Mouse (Mus musculus): ENCODE results near the gene Frmd5.

The Frmd5 gene

DNA sequence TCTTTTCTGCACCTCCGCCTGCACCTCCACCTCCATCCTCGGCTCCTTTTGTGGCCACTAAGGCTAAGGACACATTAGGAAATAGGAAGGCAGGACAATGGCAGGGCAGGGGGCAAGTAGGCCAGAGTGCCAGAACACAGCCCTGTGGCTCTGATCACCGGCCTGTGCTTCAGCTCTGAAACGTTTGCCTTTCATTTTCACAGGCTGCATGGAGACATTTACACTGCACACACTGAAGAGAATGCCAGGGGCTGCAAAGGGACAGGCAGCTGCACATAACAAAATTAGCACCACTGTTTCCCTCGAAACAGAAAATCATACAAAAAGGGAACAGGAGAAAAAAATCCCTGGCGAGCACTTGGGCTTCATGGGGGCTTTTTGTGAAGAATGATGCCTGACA, 107.6 kb downstream of the Frmd5 start:
- no peak for ATAC-seq (ENCODE audit: insufficient number of reproducible peaks, low FRiP score, low TSS enrichment)

DNA sequence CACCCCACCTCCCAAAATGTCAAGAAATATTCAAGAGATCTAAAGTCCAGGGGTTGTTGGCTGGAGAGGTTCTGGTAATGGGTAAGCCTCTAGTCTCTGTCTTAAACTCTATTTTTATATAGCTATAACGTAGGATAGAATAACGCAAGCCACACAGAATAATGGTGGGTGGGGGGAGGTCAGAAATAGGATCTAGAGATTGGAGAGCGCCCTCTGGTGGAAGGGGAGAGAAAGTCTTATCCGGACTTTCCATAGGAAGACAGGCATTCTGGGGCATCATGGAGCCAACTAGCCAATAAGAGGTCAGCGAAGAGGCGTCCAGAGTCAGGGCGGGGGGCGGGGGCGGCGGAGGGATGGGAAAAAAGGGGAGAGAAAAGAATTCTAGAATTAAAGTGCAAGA, 111.5 kb downstream of the Frmd5 start:
- ATAC-seq (ENCODE audit: insufficient number of reproducible peaks, low FRiP score, low TSS enrichment): no peak

DNA sequence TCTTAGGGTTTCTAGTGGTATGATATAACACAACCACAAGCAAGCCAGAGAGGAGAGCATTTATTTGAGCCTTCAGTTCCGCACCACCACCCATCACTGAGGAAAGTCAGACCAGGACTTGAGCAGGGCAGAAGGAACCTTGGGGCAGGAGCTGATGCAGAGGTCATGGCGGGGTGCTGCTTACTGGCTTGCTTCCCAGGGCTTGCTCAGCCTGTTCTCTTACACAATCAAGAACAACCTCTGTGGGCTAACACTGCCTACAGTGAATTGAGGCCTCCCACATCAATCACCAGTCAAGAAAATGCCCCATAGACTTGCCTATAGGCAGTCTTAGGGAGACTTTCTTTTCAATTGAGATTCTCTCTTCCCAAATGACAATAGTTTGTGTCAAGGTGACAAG, 118.8 kb downstream of the Frmd5 start:
- ATAC-seq (ENCODE audit: insufficient number of reproducible peaks, low FRiP score, low TSS enrichment): no peak

DNA sequence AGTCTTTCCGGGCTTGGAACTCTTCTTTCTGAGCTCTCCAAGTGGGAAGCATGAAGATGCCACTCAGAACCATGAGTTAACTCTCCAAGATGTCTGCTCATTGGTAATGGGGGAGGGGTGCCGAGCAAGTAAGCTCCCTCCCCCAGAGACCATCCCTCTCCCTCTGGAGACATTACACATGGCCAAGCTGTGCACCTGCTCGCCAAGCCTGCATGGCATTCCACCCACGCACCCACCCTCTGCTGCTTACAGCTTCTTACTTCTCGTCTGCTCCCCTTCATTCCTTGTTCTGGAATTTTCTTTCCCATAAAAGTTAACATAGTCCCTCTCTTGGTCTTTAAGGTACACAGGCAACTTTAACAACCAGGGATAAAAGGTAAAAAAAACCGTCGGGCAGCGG, 123.3 kb downstream of the Frmd5 start:
- ATAC-seq (ENCODE audit: insufficient number of reproducible peaks, low FRiP score, low TSS enrichment): no peak

DNA sequence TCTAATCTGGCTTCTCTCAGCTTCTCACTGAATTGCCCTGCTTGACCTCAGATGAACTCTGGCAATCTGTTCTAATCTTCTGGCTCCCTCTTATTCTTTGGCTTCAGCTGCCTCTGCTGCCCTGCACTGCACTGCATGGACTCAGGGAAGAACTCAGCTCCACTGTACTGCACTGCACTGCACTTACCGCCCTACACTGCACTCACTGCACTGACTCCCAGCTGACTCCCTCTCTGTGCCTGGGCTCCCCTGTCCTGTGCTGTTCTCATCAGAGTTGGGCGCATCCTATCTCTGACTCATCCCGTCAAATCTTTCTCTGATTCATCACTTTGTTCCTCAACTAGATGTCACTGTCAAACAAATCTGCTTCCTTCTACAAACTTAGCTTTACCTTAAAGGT, 124.5 kb downstream of the Frmd5 start:
- no peak for ATAC-seq (ENCODE audit: insufficient number of reproducible peaks, low FRiP score, low TSS enrichment)

DNA sequence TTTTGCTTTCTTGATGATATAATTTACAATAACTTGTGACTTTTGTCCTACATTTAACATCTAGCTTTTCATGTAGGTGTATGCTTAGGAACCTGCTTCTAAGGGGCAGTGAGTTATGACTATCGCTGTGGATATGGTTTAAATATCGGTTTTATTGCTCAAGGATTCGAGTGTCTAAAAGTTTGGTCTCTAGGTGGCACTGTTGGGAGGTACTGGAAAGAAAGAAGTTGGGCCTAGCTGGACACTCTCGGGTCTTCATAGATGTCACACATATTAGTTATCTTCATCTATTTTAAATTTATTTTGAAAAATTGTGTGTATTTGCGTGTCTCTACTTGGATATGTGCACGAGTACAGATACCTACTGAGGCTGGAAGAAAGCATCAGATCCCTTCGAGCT, 127.2 kb downstream of the Frmd5 start:
- ATAC-seq (ENCODE audit: insufficient number of reproducible peaks, low FRiP score, low TSS enrichment): no peak

DNA sequence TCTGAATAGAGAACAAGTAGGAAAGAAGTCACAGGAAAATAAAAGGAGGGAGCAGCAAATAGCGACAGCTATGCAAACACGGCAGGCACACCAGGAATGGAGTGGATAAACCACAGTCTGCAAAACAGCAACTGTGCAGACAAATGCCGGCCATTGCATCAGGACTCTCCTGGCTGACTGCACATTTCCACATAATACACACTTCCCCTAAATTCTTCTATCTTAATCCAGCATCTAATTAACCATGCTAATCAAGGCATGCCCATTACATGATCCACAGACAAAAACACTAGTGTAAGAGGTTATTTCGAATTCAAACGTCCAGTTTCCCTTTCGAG, 129.3 kb downstream of the Frmd5 start:
- no peak for ATAC-seq (ENCODE audit: insufficient number of reproducible peaks, low FRiP score, low TSS enrichment)

DNA sequence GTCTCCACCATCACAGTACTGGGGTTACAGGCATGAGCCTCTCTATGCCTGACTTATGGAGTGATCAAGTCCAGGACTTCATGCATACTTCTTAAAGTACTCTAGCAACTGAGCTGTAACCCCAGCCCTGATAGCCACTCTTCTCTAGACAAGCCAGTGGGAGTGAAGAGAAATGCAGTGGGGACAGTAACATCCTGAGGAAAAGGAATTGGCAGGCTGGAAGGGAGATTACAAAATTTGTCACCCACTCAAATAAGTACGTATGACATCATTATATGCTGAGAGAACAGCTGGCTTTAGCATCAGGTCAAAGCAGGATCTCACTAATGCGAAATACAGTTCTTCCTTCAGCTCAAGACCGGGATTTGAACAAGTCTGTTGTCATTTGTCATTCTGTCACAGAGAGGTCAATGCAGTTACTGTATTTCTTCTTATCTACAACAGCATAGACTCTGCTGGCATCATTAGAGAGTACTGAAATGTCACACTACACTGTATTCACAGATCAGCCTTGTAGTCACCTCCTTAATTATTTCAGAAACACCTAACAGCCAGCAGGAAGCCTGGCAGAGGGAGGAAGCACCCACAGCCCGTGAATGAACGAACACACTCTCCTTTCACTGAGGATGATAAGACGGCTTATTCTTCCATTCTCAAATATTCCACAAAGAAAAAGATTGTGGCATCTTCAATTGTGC, 129.8 kb downstream of the Frmd5 start:
- no peak for ATAC-seq (ENCODE audit: insufficient number of reproducible peaks, low FRiP score, low TSS enrichment)

DNA sequence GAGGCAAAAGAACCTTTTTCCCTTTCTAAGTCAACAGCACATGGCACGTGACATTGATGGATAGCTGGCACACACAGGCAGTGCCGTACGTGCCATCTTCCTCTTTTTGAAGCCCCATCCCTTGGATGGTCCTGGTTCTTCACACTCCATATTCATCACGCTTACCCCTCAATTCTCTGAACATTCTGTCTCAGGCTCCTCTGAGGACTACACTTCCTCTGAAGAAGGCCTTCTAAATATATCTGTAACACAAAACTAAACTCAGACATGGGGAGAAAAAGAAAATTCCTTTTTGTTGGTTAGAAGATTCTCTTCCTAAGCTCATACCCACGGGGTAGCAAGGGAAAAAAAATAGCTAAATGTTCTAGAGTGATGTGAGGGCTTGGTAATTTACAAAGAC, 131.0 kb downstream of the Frmd5 start:
- no peak for ATAC-seq (ENCODE audit: insufficient number of reproducible peaks, low FRiP score, low TSS enrichment)

DNA sequence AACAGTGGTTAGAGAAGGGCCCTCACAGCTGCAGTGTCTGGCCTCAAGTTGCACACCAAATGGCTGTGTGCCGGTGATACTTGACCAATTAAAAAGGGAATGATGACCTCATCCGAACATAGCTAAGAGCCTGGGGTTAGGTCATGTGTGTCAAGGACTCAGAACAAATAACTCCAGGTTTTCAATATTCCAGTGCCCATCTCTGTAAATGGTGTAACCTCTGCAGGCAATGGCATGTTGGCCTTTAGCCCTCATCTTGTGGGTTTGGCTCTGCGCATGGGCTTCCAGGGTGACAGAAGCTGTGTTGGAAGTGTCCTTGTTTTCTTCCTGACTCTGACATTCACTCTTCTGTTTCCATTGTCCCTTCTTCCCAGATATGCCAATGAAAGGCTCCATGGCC, 131.8 kb downstream of the Frmd5 start:
- ATAC-seq (ENCODE audit: insufficient number of reproducible peaks, low FRiP score, low TSS enrichment): no peak

DNA sequence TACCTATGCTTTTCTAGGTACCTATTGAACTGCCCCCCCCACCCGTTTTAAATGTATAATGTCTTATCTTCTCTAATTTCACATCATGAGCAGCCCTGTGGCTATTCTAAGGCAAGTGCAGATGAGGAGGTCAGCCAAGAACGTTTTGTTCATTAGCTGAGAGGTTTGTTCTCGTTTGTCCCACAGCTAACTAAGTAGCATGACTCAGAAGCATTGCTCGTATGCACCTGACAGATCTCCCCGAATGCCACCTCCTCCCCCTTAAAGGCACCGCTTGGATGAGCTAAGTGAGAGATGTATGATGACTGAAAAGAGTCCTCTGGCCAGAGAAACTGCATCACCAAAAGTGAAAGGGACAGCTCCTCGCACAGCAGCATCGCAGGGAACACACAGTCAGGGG, 132.7 kb downstream of the Frmd5 start:
- ATAC-seq (ENCODE audit: insufficient number of reproducible peaks, low FRiP score, low TSS enrichment): peak; percentile 65; the same call in 1 of the 2 replicates

DNA sequence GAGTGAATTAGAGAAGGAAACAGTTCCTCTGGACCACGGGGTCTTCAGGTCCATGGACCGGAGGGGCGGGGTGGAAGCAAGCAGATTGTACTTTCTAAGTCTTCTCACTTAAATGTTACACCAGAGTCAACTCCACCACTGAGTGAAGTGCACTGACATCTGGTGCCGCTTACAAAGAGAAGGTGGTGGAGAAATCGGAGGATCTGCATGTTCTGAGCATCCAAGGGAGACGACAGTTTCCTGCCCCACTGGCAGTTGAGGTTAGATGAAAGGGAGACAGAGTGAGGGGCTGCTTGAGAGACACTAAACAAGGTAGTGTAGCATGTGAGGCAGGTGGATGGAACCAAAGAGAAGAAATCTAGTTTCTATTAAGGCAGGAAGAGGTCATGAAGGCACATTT, 137.0 kb downstream of the Frmd5 start:
- ATAC-seq (ENCODE audit: insufficient number of reproducible peaks, low FRiP score, low TSS enrichment): no peak

DNA sequence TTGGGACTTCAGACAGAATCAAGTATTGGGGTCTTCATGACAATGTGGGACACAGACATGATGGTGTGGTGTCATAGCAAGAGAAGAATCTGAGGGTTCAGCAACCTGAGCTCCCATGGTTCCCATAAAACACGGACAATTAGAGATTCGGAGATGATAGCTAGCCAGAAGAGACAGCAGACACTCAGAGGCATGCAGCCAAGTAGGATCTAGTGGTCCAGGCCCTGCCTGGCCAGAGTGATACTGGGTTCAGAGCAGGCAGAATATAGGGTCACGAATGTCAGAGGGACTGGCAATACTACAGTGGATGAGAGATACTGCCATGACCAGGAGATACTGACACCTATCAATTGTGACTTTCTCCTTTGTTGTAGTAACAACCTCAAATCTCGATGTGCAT, 138.6 kb downstream of the Frmd5 start:
- ATAC-seq (ENCODE audit: insufficient number of reproducible peaks, low FRiP score, low TSS enrichment): no peak

DNA sequence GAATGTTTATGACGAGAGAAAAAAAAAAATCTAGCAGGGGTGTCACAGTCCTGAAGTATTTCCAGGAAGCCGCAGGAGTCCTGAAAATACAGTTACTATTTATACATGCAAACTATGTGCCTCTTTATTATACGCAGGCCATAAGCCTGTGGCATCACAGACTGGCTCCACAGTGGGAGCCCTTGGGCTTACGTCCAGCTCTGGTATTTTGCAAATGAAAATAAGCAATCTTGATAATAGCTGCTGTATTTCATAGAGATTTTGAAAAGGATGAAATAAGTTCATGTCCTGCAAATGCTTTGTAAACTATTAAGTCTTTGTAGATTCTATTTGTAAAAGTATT, 145.8 kb downstream of the Frmd5 start:
- peak; percentile 67 for ATAC-seq (ENCODE audit: insufficient number of reproducible peaks, low FRiP score, low TSS enrichment)

DNA sequence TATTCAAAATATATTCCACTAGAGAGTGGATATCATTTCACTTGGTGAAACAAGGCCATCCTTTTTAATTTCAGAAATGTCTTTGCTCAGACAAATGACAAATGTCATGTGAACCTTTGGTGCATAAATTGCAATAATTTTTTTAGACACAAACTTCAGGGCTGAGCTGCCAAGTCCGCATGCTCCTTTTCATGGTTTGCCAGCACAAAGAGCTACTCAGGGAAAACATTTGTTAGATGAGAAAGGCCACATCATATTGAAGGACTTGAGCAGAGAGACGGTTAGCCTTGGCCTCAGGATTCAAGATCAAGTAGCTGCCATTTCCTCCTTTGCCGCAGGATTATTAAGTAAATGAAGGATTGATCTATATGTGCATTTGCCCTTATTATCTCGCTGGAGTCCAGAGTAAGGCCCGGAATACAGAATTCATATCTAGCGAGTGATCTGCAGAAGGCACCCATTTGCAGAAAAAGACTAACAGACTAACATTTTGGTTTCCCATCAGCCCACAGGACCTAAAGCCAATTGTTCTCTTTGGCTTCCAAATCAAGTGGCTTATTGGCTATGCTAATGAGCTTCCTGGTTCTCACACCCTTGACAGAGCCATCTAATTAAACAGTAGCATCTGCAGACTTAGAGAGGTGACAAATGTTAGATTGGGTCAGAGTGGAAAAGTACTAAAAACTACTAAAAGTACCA, 146.3 kb downstream of the Frmd5 start:
- ATAC-seq (ENCODE audit: insufficient number of reproducible peaks, low FRiP score, low TSS enrichment): peak; percentile 42

DNA sequence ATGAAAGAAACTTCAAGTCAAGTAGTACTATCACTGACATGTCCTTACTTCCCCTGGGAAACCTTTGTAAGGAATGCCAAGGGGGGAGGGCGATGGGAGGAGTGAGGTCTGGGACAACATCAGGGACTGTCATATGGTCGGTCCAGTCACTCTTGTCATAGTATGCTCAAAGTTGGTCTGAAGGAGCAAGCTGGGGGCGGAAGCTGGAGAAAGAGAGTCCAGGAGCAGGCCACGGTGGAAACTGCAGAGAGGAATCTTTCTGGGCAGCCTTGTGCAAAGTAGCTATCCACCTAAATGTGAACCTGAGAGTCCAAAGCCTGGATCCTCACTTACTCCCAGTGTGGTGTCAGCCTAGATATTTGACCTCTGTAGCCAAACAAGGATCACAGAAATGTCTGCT, 147.5 kb downstream of the Frmd5 start:
- no peak for ATAC-seq (ENCODE audit: insufficient number of reproducible peaks, low FRiP score, low TSS enrichment)

DNA sequence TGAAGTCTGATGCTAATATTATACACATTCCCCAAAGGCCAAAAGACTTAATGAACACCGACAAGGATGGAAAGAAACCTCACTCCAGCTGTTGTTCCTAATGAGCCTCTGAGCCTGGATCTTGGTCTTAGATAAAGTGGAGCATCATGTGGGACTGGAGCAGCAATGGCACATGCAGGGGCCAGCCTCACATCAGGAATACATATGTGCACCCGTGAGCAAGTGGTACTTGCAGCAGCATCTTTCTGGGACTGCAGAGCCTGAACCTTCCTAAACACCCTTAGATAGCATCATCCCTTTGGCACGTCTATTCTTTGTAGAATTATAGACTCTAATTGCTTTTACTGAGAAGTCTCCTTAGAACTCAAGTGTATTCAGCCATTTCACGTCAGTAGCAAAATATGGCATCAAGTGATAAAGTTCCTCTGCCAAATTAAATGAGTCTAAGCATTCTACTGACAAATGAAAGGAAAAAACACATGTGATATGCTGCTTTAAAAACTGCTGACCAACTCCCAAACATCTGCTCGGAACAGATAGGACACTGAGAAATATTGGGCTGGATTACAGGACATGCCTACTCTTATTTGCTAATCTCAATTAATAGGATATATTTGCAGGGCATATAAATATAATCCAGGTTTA, 148.6 kb downstream of the Frmd5 start:
- no peak for ATAC-seq (ENCODE audit: insufficient number of reproducible peaks, low FRiP score, low TSS enrichment)

DNA sequence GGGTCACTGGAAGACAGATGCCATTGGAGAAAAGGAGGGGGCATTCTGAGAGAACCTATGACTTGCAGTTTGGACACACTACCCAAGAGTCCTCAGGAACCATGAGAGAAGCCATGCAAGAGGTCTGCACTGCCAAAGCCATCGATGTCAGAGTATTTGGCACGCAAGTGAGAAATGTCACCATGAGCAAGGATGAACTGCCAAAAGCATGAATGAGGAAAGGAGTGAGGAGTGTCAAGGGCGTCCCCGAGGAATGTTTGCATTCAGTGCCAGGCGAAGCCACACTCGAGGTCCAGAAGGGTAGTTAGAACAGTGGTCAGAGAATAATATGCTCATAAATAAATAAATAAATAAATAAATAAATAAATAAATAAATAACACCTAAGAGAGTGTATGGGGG, 150.9 kb downstream of the Frmd5 start:
- no peak for ATAC-seq (ENCODE audit: insufficient number of reproducible peaks, low FRiP score, low TSS enrichment)

DNA sequence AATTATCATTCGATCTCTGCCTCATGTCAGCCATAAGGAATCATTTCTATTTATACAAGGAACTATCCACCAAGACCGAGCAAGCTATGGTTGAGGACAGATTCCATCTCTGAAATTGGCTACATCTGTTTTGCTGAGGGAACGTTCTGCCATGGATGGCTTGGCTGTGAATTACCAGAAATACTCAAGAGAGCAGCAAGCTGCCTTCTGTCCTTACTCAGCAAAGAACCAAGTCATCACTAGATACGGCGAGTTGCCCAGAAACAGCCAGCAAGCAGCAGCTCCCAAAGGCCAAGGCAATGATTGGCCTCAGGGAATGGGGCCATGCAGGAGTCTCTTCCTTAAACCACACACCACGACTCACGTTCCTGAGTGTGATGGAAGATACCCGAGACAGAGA, 151.8 kb downstream of the Frmd5 start:
- 0 out of 2 replicates have a peak, but pooled peaks have one; percentile 41 for ATAC-seq (ENCODE audit: insufficient number of reproducible peaks, low FRiP score, low TSS enrichment)

DNA sequence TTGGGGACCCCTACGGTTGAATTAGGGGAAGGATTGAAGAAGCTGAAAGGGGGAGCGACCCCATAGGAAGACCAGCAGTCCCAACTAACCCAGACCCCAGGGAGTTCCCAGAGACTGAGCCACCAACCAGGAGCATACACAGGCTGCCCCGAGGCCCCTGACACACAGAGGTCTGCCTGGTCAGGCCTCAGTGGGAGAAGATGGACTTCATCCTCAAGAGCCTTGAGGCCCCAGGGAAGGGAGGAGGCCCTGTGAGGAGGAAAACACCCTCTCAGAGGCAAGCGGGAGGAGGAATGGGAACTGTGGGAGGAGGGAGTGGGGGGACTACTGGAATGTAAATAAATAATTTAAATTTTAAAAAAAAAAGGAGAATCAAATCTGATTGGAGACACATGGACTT, 160.4 kb downstream of the Frmd5 start:
- no peak for ATAC-seq (ENCODE audit: insufficient number of reproducible peaks, low FRiP score, low TSS enrichment)

DNA sequence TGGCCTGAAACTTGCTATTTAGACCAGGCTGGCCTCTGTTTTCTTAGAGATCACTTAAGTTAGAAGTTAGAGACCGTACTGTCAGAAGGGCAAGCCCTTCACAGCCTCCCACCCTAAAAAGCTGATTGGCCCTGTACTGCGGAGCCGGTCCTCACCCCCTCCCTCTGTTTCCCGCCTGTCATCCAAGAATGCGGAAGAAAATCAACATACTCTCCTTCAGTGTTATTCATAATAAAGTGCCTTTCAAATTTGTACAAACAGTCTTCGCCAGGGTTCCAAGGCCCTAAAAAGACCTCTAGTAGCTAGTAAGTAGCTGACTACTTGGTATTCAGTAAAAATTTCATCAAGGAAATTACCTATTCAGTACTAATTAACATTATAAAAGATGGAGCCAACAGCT, 164.0 kb downstream of the Frmd5 start:
- ATAC-seq (ENCODE audit: insufficient number of reproducible peaks, low FRiP score, low TSS enrichment): no peak

DNA sequence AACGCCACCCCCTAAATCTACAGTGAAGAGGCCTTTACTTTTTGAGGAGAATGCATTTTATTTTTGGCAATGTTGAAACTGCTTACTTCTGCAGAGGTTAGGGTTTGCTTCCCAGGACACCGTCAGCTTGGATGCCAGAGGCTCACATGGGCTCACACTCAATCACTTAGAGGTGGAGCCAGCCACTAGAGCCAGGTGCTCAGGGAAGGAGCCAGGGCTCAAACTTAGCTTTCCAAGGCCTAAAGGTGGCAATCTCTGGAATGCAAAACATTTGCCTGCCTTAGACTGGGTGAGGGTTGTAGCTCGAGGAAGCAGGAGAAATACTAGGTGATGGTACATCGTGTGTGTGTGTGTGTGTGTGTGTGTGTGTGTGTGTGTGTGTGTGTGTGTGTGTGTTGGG, 174.8 kb downstream of the Frmd5 start:
- no peak for ATAC-seq (ENCODE audit: insufficient number of reproducible peaks, low FRiP score, low TSS enrichment)

Measured in cerebellum, adult (tissue).